Mouse (Mus musculus) limb, embryonic 15.5 days (tissue): ENCODE data around the gene Krt75. TPM values are rescaled to one million over a fixed set of nuclear protein-coding genes. Genes with fewer than 3 reads are reported as not detected.

Experiments
- ATAC-seq: fragments of 200-750 bp; cut with Nextera tagmentation; 2 replicates; pipeline ENCODE4 v1.8.0; 2017; ENCODE audit warnings: low read depth, moderate TSS enrichment; ENCODE audit not compliant: insufficient number of reproducible peaks, low FRiP score, low TSS enrichment
- H3K27ac ChIP-seq: fragments of 300-500 bp; sonication (generic); 2 replicates; pipeline ENCODE4 v1.5.1; 2015; ENCODE audit warnings: moderate library complexity, mild to moderate bottlenecking, inconsistent platforms
- H3K27me3 ChIP-seq: fragments of 300-500 bp; sonication (generic); 2 replicates; pipeline ENCODE4 v1.6.1; 2015; ENCODE audit warnings: inconsistent platforms
- H3K36me3 ChIP-seq: fragments of 300-500 bp; sonication (generic); 2 replicates; pipeline ENCODE4 v1.6.1; 2015; ENCODE audit warnings: inconsistent platforms
- H3K4me1 ChIP-seq: fragments of 300-500 bp; sonication (generic); 2 replicates; pipeline ENCODE4 v1.6.1; 2015; ENCODE audit warnings: inconsistent platforms
- H3K4me2 ChIP-seq: fragments of 300-500 bp; sonication (generic); 2 replicates; pipeline ENCODE4 v1.6.1; 2015; ENCODE audit warnings: mild to moderate bottlenecking, inconsistent platforms
- H3K4me3 ChIP-seq: fragments of 300-500 bp; sonication (generic); 2 replicates; pipeline ENCODE4 v1.5.1; 2015; ENCODE audit warnings: mild to moderate bottlenecking, inconsistent platforms
- H3K9ac ChIP-seq: fragments of 300-500 bp; sonication (generic); 2 replicates; pipeline ENCODE4 v1.6.1; 2015; ENCODE audit warnings: inconsistent platforms
- H3K9me3 ChIP-seq: fragments of 300-500 bp; sonication (generic); 2 replicates; pipeline ENCODE4 v1.6.1; 2016; ENCODE audit warnings: inconsistent platforms
- WGBS: fragments of 180-500 bp; shearing (Covaris S2); methylation state at CpG from one replicate; pipeline ENCODE4 v1.1.7; 2015; 5-methylcytosine and 5-hydroxymethylcytosine counted together
- polyA plus RNA-seq: library from polyadenylated mRNA; unstranded; fragments of >200 nt; fragmentation: Nextera tagmentation; extraction: Ambion mirVana; gene quantifications from 2 replicates; pipeline ENCODE4 v1.2.1, GENCODE M21; 2015

Gene Krt75
- 2.0 and 2.8 TPM in 2 replicates for polyA plus RNA-seq

GRCm38 (mm10) chr15:101573796-101574345 lies at the start of gene Krt75:
Gene Krt75, minus strand, starts transcription at chr15:101573904.
- no peak within 1 kb of the TSS for H3K4me2 ChIP-seq
- H3K27me3 ChIP-seq = no peaks in the 10 kb centered on the region
- peaks cover 10% of the 10 kb centered on the region for H3K4me1 ChIP-seq
- WGBS = 45% methylated on average over 15 of the region's 15 CpGs
- no peak for ATAC-seq
- H3K9me3 ChIP-seq = no peaks in the 10 kb centered on the region
- no peaks in the 10 kb centered on the region for H3K36me3 ChIP-seq
- H3K9ac ChIP-seq = no peak within 1 kb of the TSS
- no peak within 1 kb of the TSS for H3K4me3 ChIP-seq
- H3K27ac ChIP-seq = no peak within 1 kb of the TSS

GRCm38 (mm10) chr15:101599123-101599522 lies 25.4 kb upstream of the Krt75 start:
- ATAC-seq = no peak
- Histone ChIP-seq H3K36me3 (no peaks in the 10 kb centered on the region), H3K9me3 (no peaks in the 10 kb centered on the region), H3K4me3 (no peak overlapping the region), H3K4me2 (no peak overlapping the region), H3K4me1 (no peaks in the 10 kb centered on the region), H3K27me3 (no peaks in the 10 kb centered on the region; the same call in 1 of the 2 replicates), H3K27ac (no peak overlapping the region), H3K9ac (no peak overlapping the region)
- WGBS = 60% methylated on average over 6 of the region's 6 CpGs

- Histone ChIP-seq H3K4me1 (no peaks in the 10 kb centered on the region), H3K27me3 (no peaks in the 10 kb centered on the region), H3K36me3 (no peaks in the 10 kb centered on the region), H3K9me3 (no peaks in the 10 kb centered on the region), H3K9ac (no peak overlapping the region), H3K4me3 (no peak overlapping the region), H3K4me2 (no peak overlapping the region), H3K27ac (no peak overlapping the region)
- whole genome bisulfite sequencing = 81% methylated on average over 10 of the region's 10 CpGs
- ATAC-seq = no peak
Measured at GRCm38 (mm10) chr15:101588216-101588615, 14.5 kb upstream of the Krt75 start.

DNA sequence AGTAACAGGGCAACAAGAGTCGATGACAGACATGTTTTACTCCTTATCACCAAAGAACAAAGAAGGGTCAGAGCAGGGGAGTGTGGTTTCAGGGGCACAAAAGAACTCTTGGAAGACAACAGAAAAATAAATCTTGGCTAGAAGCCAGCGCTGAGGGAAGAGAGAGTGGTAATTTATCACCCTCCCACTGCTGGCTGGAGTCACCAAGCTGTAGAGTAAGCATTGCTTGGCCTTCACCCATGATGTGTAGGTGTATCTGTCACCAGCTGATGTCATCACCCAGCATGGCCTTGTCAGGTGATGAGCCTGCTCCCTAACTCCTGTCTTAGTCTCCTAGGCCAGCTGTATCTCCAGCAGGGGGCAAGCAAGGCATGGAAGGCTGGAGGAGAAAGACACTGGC lies 10.8 kb upstream of the Krt75 start:
- H3K4me2 ChIP-seq = no peak overlapping the region
- no peak overlapping the region for H3K27ac ChIP-seq
- no peak overlapping the region for H3K9ac ChIP-seq
- 41% methylated on average over 2 of the region's 2 CpGs for WGBS
- no peaks in the 10 kb centered on the region for H3K9me3 ChIP-seq
- H3K4me3 ChIP-seq = no peak overlapping the region
- H3K36me3 ChIP-seq = no peaks in the 10 kb centered on the region
- ATAC-seq = no peak
- H3K4me1 ChIP-seq = no peaks in the 10 kb centered on the region
- H3K27me3 ChIP-seq = no peaks in the 10 kb centered on the region

- Histone ChIP-seq H3K9ac (no peak overlapping the region), H3K27me3 (no peaks in the 10 kb centered on the region), H3K4me3 (no peak overlapping the region), H3K36me3 (no peaks in the 10 kb centered on the region), H3K9me3 (no peaks in the 10 kb centered on the region), H3K4me2 (no peak overlapping the region), H3K4me1 (no peaks in the 10 kb centered on the region), H3K27ac (no peak overlapping the region)
- 55% methylated on average over 8 of the region's 8 CpGs for WGBS
- no peak for ATAC-seq
Measured at GRCm38 (mm10) chr15:101583211-101583965, 9.7 kb upstream of the Krt75 start.

DNA sequence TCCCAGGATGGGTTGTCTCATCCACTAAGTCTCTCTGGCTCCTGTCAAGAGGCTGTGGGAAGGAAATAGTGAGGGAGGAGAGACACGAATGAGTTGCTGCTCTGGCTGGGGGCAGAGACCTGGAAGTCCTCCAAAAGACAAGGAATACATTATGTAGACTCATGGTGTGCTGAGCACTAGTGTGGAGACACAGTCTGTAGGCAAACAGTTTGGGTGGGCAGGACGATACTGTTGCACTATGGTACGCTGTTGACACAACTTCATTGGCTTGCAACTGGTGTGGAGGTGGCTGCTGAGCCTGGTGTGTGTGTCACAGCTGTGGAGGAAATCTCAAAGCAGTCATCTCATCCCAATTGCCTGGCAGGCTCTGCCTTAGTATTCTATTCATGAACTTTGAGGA lies 8.0 kb upstream of the Krt75 start:
- Histone ChIP-seq H3K27me3 (no peaks in the 10 kb centered on the region), H3K9me3 (no peaks in the 10 kb centered on the region), H3K36me3 (no peaks in the 10 kb centered on the region), H3K4me2 (no peak overlapping the region), H3K9ac (no peak overlapping the region), H3K27ac (no peak overlapping the region), H3K4me1 (no peaks in the 10 kb centered on the region), H3K4me3 (no peak overlapping the region)
- 73% methylated on average over 3 of the region's 3 CpGs for WGBS
- no peak for ATAC-seq

GRCm38 (mm10) chr15:101575506-101575905 lies 1.8 kb upstream of the Krt75 start:
- H3K27me3 ChIP-seq = no peaks in the 10 kb centered on the region
- H3K4me1 ChIP-seq = peaks cover 10% of the 10 kb centered on the region
- no peaks in the 10 kb centered on the region for H3K9me3 ChIP-seq
- no peak for ATAC-seq
- 85% methylated on average over 5 of the region's 5 CpGs for WGBS
- no peak overlapping the region for H3K4me2 ChIP-seq
- no peaks in the 10 kb centered on the region for H3K36me3 ChIP-seq
- H3K9ac ChIP-seq = no peak overlapping the region
- no peak overlapping the region for H3K4me3 ChIP-seq
- no peak overlapping the region for H3K27ac ChIP-seq

GRCm38 (mm10) chr15:101567780-101568179 lies 5.9 kb downstream of the Krt75 start:
- Histone ChIP-seq H3K27ac (no peak overlapping the region), H3K4me3 (no peak overlapping the region), H3K36me3 (no peaks in the 10 kb centered on the region), H3K27me3 (no peaks in the 10 kb centered on the region), H3K4me1 (peaks cover 29% of the 10 kb centered on the region), H3K4me2 (no peak overlapping the region), H3K9ac (no peak overlapping the region), H3K9me3 (no peaks in the 10 kb centered on the region)
- no peak for ATAC-seq
- WGBS = 49% methylated on average over 7 of the region's 7 CpGs

DNA sequence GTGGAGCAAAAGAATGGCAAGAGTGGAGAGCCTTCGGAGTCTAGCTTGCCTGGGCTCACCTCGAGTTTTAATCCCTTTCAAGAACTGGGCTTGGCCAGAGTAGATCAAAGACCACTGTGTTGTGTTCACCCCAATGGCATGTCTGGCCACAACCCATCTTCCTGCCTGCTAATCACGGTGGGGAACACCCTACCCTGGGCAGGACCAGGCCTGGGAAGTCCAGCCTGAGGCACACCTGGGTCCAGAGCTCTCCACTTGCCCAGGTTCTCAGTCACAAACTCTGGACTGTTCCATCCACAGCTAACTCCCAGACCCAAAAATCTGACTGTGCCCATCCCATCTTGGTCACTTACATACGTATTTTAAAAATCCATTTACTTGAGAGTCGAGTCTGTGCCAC lies 10.9 kb downstream of the Krt75 start, which contains the start of gene Krt90:
TSS of gene Krt90 (minus strand) at position 101 of the 400 bp plus-strand sequence.
- no peak within 1 kb of the TSS for H3K4me3 ChIP-seq
- no peak within 1 kb of the TSS for H3K9ac ChIP-seq
- H3K27me3 ChIP-seq = no peaks in the 10 kb centered on the region
- no peaks in the 10 kb centered on the region for H3K9me3 ChIP-seq
- WGBS = 64% methylated on average over 5 of the region's 5 CpGs
- H3K36me3 ChIP-seq = no peaks in the 10 kb centered on the region
- ATAC-seq = no peak
- H3K4me2 ChIP-seq = no peak within 1 kb of the TSS
- H3K4me1 ChIP-seq = peaks cover 32% of the 10 kb centered on the region
- H3K27ac ChIP-seq = no peak within 1 kb of the TSS; the same call in 1 of the 2 replicates

DNA sequence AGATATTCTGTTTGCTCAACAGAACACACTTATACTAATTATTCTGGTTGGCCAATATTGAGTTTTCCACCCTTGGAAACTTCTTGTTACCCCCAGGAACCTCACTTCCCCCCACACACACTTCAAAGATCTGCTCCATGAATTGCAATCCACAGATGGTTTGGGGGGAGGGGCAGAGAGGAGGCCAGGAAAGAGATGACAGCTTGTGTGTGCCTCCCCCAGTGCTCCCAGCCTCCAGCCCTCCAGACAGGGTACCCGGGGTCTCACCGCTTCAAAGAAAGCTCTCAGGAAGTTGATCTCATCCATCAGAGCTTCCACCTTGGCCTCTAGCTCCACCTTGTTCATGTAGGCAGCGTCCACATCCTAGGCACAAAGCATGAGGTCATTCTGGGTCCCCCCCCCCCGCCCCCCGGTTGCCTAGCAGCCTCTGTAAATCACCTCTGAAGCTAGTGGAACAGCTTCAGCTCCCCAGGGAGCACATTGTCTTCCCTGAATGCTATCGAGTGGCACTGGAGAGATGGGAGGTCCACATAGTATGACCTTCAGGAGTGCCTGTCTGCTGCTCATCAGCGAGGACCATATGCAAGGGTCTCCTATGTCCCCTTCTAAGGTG lies 15.6 kb downstream of the Krt75 start:
- no peak for ATAC-seq
- Histone ChIP-seq H3K27ac (no peak overlapping the region), H3K27me3 (no peaks in the 10 kb centered on the region; the same call in 1 of the 2 replicates), H3K4me3 (no peak overlapping the region), H3K9ac (no peak overlapping the region), H3K36me3 (no peaks in the 10 kb centered on the region), H3K4me1 (peaks cover 5% of the 10 kb centered on the region), H3K9me3 (no peaks in the 10 kb centered on the region), H3K4me2 (no peak overlapping the region)
- WGBS = 10% methylated on average over 7 of the region's 7 CpGs

- Histone ChIP-seq H3K27ac (no peak overlapping the region), H3K4me3 (0 out of 2 replicates have a peak overlapping the region, but pooled peaks have one; percentile 3), H3K9me3 (no peaks in the 10 kb centered on the region), H3K9ac (no peak overlapping the region), H3K4me2 (peak overlapping the region; percentile 11; the same call in 1 of the 2 replicates), H3K27me3 (peaks cover 5% of the 10 kb centered on the region), H3K36me3 (no peaks in the 10 kb centered on the region), H3K4me1 (peaks cover 16% of the 10 kb centered on the region)
- WGBS = 0% methylated on average over 11 of the region's 11 CpGs
- peak; percentile 71 for ATAC-seq
Measured at GRCm38 (mm10) chr15:101553169-101553568, 20.5 kb downstream of the Krt75 start.

DNA sequence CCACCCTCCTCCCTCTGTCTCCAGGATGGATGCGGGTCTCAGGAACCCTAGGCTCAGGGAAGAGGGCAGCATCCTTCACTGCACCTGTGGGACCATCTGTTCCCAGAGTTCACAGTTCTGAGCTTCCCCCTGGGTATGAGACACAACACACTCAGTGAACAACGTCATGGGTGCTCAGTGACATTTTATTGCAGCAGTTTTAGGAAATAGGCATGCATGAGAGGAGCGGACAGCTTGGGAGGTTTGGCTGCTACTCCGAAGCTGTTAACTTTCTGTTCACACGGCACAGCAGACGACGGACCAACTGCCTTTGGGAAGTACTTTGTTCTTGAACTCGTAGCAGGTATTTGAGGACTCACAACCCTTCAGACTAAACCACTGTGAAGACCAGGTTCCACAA lies 21.5 kb downstream of the Krt75 start:
- peaks cover 5% of the 10 kb centered on the region for H3K27me3 ChIP-seq

More for the DNA sequence above, 21.5 kb downstream of the Krt75 start:
- peaks cover 12% of the 10 kb centered on the region for H3K4me1 ChIP-seq
- H3K9me3 ChIP-seq = no peaks in the 10 kb centered on the region
- H3K4me3 ChIP-seq = no peak overlapping the region
- ATAC-seq = no peak
- no peak overlapping the region for H3K4me2 ChIP-seq
- no peaks in the 10 kb centered on the region for H3K36me3 ChIP-seq
- no peak overlapping the region for H3K9ac ChIP-seq
- WGBS = 71% methylated on average over 8 of the region's 8 CpGs
- no peak overlapping the region for H3K27ac ChIP-seq
